Mouse (Mus musculus) subcutaneous adipose tissue, adult 2 months (tissue): ENCODE data around the gene Hic2. TPM values are rescaled to one million over a fixed set of nuclear protein-coding genes. Genes with fewer than 3 reads are reported as not detected.

Experiments
- polyA plus RNA-seq: library from polyadenylated mRNA; depleted of rRNA; stranded (reverse); fragments of >200 nt; gene quantifications from 2 replicates; pipeline ENCODE4 v1.2.3, GENCODE M21; 2012; ENCODE audit warnings: low replicate concordance; rRNA removed

The Hic2 gene
- polyA plus RNA-seq = 1.8 and 3.8 TPM in 2 replicates

DNA sequence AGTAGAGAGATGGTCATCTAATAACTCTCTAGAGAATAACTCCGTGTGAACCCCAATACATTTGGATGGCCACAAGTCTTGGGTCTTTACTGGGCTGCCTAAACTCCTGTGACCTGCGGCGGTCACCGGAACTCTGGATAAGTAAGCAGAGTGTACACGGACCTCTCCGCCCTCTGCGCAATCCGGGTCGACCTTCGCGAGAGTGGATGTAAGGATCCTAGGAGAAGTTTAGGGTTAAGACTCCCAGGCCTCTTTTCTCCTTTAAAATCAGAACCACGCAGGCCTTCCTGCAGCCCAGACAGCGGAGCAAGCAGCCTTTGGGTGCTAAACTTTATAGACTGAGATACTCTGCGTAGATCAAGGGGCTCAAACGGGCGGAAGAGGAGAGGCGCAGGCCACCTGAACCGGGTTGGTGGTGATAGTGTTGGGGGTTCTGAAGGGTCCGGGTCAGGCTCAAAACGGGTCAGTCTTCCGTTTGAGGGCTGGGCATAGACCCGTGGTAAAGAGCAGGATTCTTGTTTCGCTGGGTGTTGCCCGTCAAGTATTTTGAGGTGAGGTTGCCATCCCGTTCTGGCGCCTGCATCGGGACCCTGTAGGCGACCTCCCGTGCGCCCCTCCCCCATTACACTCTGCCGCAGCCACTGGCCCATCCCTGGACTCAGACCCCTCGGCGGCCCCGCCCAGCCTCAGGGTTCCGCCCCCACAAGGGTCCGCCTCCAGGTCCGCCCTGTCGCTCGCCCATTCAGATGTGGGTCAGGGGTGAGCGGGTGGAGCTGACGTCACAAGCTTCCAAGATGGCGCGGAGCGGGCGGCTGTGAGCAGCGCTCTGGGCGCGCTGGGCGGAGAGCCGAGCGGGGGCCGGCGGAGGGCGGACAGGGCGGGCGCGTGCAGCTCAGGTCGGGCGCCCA lies at the start of gene Hic2:
Hic2 (plus strand) TSS at position 779 of the 908 bp plus-strand sequence.

GRCm38 (mm10) chr16:17202549-17202948 lies 30.8 kb upstream of the Hic2 start, which contains the start of gene Ube2l3:
Ube2l3 (minus strand) TSS chr16:17202649.

GRCm38 (mm10) chr16:17208389-17209361 lies 24.7 kb upstream of the Hic2 start, which contains the start of gene Rimbp3:
Rimbp3 (plus strand) TSS chr16:17208603.

DNA sequence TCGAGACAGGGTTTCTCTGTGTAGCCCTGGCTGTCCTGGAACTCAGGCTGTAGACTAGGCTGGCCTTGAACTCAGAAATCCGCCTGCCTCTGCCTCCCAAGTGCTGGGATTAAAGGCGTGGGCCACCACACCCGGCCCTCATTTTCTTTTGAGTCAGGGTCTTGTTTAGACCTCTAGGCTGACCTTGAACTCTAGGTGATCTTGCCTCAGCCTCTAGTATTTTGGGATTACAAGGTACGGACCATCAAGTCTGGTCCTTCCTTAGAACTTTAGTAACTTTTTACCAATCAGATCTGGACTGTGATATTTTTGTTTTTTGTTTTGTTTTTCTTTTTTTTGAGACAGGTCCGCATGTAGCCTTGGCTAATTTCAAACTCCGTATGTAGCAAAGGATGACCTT lies 42.3 kb downstream of the Hic2 start, which contains the start of gene Tmem191c:
Tmem191c (plus strand) TSS at position 357 of the 400 bp plus-strand sequence.

Other genes with a start within 250 kb of the Hic2 start
- gene Ypel1, start 163.9 kb upstream of the Hic2 start, polyA plus RNA-seq = 3.7 and 3.9 TPM in 2 replicates
- gene Ppil2, start 122.3 kb upstream of the Hic2 start, polyA plus RNA-seq = 85.9 and 113 TPM in 2 replicates
- 0.30 and 2.3 TPM in 2 replicates for gene 2610318N02Rik, start 108.4 kb upstream of the Hic2 start, polyA plus RNA-seq
- 19.6 and 41.8 TPM in 2 replicates for gene Sdf2l1, start 101.2 kb upstream of the Hic2 start, polyA plus RNA-seq
- 1.7 and 16.6 TPM in 2 replicates for gene Ydjc, start 89.0 kb upstream of the Hic2 start, polyA plus RNA-seq
- gene Ccdc116, start 86.3 kb upstream of the Hic2 start, polyA plus RNA-seq = 0.33 and 1.3 TPM in 2 replicates
- 65.1 and 66.8 TPM in 2 replicates for gene Ube2l3, start 30.9 kb upstream of the Hic2 start, polyA plus RNA-seq
- gene Rimbp3, start 25.0 kb upstream of the Hic2 start, polyA plus RNA-seq = 0.03 TPM in 1 of 2 replicates, not detected in the other
- 4.8 and 9.6 TPM in 2 replicates for gene Tmem191c, start 42.5 kb downstream of the Hic2 start, polyA plus RNA-seq
- 0.24 and 0.80 TPM in 2 replicates for gene Serpind1, start 97.8 kb downstream of the Hic2 start, polyA plus RNA-seq
- 8.2 and 8.6 TPM in 2 replicates for gene Snap29, start 172.4 kb downstream of the Hic2 start, polyA plus RNA-seq
- 80.1 and 84.9 TPM in 2 replicates for gene Pi4ka, start 172.7 kb downstream of the Hic2 start, polyA plus RNA-seq
- 28.3 and 53.1 TPM in 2 replicates for gene Crkl, start 218.4 kb downstream of the Hic2 start, polyA plus RNA-seq